Mouse (Mus musculus) forebrain, embryonic 10.5 days (tissue): ENCODE measurements around the gene Atf1. TPM values are rescaled to one million over a fixed set of nuclear protein-coding genes. Genes with fewer than 3 reads are reported as not detected.
"Not testable (repeated sequence)": the region's sequence is repeated elsewhere in the genome, so short reads cannot be mapped to it uniquely, and the experiment has no call there.

Source experiments
- DNase-seq: peaks from one replicate; pipeline ENCODE4 v3.0.0-alpha.2; 2017; ENCODE audit warnings: low spot score; ENCODE audit errors: extremely low spot score
- H3K27ac ChIP-seq: fragments of 300-500 bp; sonication (generic); 2 replicates; pipeline ENCODE4 v1.5.1; 2016; ENCODE audit warnings: mild to moderate bottlenecking
- H3K27me3 ChIP-seq: fragments of 300-500 bp; sonication (generic); 2 replicates; pipeline ENCODE4 v1.6.1; 2016; ENCODE audit warnings: mild to moderate bottlenecking; ENCODE audit not compliant: poor library complexity, severe bottlenecking
- H3K36me3 ChIP-seq: fragments of 300-500 bp; sonication (generic); replicated peaks from 2 replicates; pipeline ENCODE4 v1.6.1; 2016; ENCODE audit warnings: mild to moderate bottlenecking, moderate library complexity
- H3K4me1 ChIP-seq: fragments of 300-500 bp; sonication (generic); 2 replicates; pipeline ENCODE4 v1.6.1; 2016
- H3K4me3 ChIP-seq: fragments of 300-500 bp; sonication (generic); 2 replicates; pipeline ENCODE4 v1.5.1; 2016; ENCODE audit warnings: mild to moderate bottlenecking, moderate library complexity
- H3K9me3 ChIP-seq: fragments of 300-500 bp; sonication (generic); 2 replicates; pipeline ENCODE4 v1.6.1; 2016; ENCODE audit warnings: mild to moderate bottlenecking, moderate library complexity
- WGBS: fragments of 180-500 bp; shearing (Covaris S2); methylation state at CpG from one replicate; pipeline ENCODE4 v1.1.7; 2016; 5-methylcytosine and 5-hydroxymethylcytosine counted together
- polyA plus RNA-seq: library from polyadenylated mRNA; unstranded; fragments of >200 nt; fragmentation: Nextera tagmentation; extraction: Ambion mirVana; gene quantifications from 2 replicates; pipeline ENCODE4 v1.2.1, GENCODE M21; 2016

The Atf1 gene
- polyA plus RNA-seq, 1 experiment from 2014 or later, result 41.4 TPM

GRCm38 (mm10) chr15:100248665-100249433, 21.2 kb downstream of the Atf1 start:
- H3K4me1 ChIP-seq, result no peaks in the 10 kb centered on the region
- peaks cover 100% of the 10 kb centered on the region for H3K36me3 ChIP-seq
- H3K4me3 ChIP-seq, result no peak overlapping the region
- no peak for DNase-seq
- no peaks in the 10 kb centered on the region for H3K9me3 ChIP-seq
- WGBS, result 95% methylated on average over 6 of the region's 6 CpGs
- H3K27ac ChIP-seq, result no peak overlapping the region
- no peaks in the 10 kb centered on the region for H3K27me3 ChIP-seq

DNA sequence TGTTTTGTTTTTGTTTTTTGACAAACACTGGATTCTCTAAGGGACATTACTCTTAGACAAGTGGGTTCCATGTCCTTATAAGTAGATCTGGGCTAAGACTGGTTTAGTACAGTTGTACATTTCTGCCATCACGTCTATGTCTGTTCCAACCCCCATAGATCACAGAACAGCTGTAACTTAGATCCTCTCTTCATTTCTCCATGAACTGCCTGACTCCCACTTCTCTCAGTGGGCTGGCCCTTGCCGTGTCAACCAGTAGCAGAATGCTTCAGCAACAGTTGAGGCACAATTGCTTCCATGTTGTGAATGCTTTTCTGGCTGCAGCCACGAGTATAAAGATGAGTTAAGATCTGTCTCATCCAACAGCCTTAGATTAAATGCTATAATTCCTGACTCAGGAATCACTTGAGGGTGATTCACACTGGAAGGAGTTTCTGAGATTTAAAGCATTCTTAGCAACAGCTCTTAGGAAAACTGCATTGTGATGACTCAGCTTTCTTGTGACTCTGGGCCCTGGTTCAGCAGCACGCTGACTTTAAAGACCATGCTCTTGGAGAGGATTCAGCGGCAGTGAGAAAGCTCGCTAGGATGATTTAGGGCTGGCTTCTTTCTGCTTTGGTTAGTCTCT, 23.6 kb downstream of the Atf1 start:
- H3K27me3 ChIP-seq, result no peaks in the 10 kb centered on the region
- no peaks in the 10 kb centered on the region for H3K9me3 ChIP-seq
- no peak for DNase-seq
- H3K36me3 ChIP-seq, result peaks cover 100% of the 10 kb centered on the region
- H3K4me1 ChIP-seq, result no peaks in the 10 kb centered on the region
- no peak overlapping the region for H3K4me3 ChIP-seq
- H3K27ac ChIP-seq, result no peak overlapping the region
- WGBS, result 93% methylated on average over 6 of the region's 6 CpGs

DNA sequence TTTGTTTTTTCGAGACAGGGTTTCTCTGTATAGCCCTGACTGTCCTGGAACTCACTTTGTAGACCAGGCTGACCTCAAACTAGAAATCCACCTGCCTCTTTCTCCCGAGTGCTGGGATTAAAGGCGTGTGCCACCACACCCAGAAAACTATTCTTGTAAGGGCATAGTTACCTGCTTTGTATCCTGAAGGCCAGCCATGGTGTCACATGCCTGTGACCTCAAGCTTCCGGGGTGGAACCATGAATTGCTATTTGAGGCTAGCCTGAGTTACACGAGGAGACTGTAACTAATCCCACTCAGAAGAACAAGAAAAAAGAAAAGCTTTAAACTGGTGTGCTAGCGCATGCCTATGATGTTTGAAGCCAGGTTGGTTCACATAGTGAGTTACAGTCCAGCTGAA, 28.8 kb downstream of the Atf1 start:
- Histone ChIP-seq H3K4me1 (no peaks in the 10 kb centered on the region), H3K9me3 (no peaks in the 10 kb centered on the region), H3K36me3 (peaks cover 91% of the 10 kb centered on the region), H3K4me3 (no peak overlapping the region), H3K27me3 (no peaks in the 10 kb centered on the region), H3K27ac (no peak overlapping the region)
- no peak for DNase-seq
- WGBS, result 93% methylated on average over 6 of the region's 6 CpGs

- no peak overlapping the region for H3K4me3 ChIP-seq
- peaks cover 90% of the 10 kb centered on the region for H3K36me3 ChIP-seq
- no peaks in the 10 kb centered on the region for H3K4me1 ChIP-seq
- H3K27ac ChIP-seq, result no peak overlapping the region
- 95% methylated on average over 5 of the region's 5 CpGs for WGBS
- H3K27me3 ChIP-seq, result no peaks in the 10 kb centered on the region
- no peaks in the 10 kb centered on the region for H3K9me3 ChIP-seq
- no peak for DNase-seq
These were observed 29.7 kb downstream of the Atf1 start for GRCm38 (mm10) chr15:100257305-100257704.

DNA sequence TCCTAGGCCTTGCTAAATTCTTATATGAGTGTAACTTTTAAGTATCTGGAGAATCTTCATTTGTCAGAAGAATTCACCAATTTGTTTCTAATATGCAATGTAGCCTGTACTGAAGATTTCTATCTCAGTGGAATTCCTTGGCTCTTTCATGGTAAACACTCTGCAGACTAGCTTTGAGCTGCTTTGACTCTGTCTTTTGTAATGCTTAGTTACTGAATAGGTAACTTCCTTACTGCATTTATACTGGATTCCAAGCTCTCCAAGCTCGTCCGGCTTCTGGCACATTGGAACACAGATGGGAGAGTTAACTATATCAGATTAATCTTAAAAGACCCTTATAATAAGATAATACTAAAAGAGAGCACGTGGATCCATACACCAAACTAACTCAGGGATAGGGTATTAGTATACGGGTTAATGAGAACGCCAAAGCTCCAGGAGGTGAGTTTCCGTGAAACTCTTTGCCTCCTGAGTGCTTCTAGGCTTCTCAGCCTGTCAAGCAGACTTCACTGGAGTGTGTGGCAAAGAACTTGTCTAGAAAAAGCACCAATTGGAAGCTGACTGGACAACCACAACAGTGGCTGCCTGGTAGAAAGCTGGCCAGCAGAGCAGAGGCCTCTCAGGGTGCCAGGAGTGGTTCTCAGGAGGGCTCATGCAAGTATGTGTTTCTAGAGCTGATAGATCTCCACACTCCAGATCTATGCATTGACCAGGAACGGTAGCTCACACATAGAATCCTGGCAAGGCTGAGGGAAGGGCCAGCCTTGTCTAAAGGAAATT, 31.2 kb downstream of the Atf1 start:
- no peaks in the 10 kb centered on the region for H3K9me3 ChIP-seq
- H3K27me3 ChIP-seq, result no peaks in the 10 kb centered on the region
- H3K27ac ChIP-seq, result no peak overlapping the region
- H3K36me3 ChIP-seq, result peaks cover 75% of the 10 kb centered on the region
- H3K4me1 ChIP-seq, result no peaks in the 10 kb centered on the region
- no peak for DNase-seq
- H3K4me3 ChIP-seq, result no peak overlapping the region
- WGBS, result 95% methylated on average over 7 of the region's 7 CpGs

GRCm38 (mm10) chr15:100260351-100260750, 32.7 kb downstream of the Atf1 start:
- not testable (repeated sequence) for H3K4me1 ChIP-seq, H3K4me3 ChIP-seq, H3K27ac ChIP-seq, H3K9me3 ChIP-seq, DNase-seq, H3K27me3 ChIP-seq
- peaks cover 60% of the 10 kb centered on the region for H3K36me3 ChIP-seq
- WGBS, result 89% methylated on average over 7 of the region's 7 CpGs

GRCm38 (mm10) chr15:100263246-100263905, 35.8 kb downstream of the Atf1 start:
- Histone ChIP-seq H3K9me3 (no peaks in the 10 kb centered on the region), H3K27ac (no peak overlapping the region), H3K4me1 (no peaks in the 10 kb centered on the region), H3K4me3 (no peak overlapping the region), H3K27me3 (no peaks in the 10 kb centered on the region), H3K36me3 (peaks cover 30% of the 10 kb centered on the region)
- 24% methylated on average over 4 of the region's 4 CpGs for WGBS
- DNase-seq, result no peak

GRCm38 (mm10) chr15:100265586-100266325, 38.1 kb downstream of the Atf1 start:
- Histone ChIP-seq H3K27me3 (peaks cover 15% of the 10 kb centered on the region), H3K36me3 (peaks cover 13% of the 10 kb centered on the region), H3K4me3 (no peak overlapping the region), H3K9me3 (no peaks in the 10 kb centered on the region), H3K4me1 (peaks cover 11% of the 10 kb centered on the region), H3K27ac (no peak overlapping the region)
- 85% methylated on average over 4 of the region's 5 CpGs for WGBS
- no peak for DNase-seq

DNA sequence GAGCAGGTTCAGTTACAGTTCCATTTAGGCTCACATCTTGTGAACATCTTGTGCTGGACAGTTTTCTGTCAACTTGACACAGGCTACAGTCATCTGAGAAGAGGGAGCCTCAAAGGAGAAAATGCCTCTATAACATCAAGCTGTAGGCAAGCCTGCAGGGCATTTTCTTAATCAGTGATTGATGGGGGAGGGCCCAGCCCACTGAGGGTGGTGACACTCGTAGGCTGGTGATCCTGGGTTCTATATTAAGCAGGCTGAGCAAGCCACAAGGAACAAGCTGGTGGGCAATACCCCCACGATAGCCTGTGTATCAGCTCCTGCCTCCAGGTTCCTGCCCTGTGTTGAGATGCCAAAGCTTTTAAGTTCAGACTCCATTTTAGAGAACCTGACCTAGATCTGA, 41.3 kb downstream of the Atf1 start:
- 80% methylated on average over 2 of the region's 2 CpGs for WGBS
- Histone ChIP-seq H3K9me3 (peaks cover 14% of the 10 kb centered on the region; the same call in 1 of the 2 replicates), H3K4me1 (peaks cover 11% of the 10 kb centered on the region), H3K27ac (no peak overlapping the region), H3K36me3 (no peaks in the 10 kb centered on the region), H3K4me3 (no peak overlapping the region), H3K27me3 (peaks cover 23% of the 10 kb centered on the region)
- no peak for DNase-seq

- H3K36me3 ChIP-seq, result no peaks in the 10 kb centered on the region
- H3K4me1 ChIP-seq, result peaks cover 11% of the 10 kb centered on the region
- peaks cover 14% of the 10 kb centered on the region; the same call in 1 of the 2 replicates for H3K9me3 ChIP-seq
- H3K27ac ChIP-seq, result no peak overlapping the region
- H3K27me3 ChIP-seq, result peaks cover 23% of the 10 kb centered on the region
- H3K4me3 ChIP-seq, result no peak overlapping the region; the same call in 1 of the 2 replicates
- WGBS, result 13% methylated on average over 9 of the region's 9 CpGs
- DNase-seq, result no peak
These were observed 42.2 kb downstream of the Atf1 start for GRCm38 (mm10) chr15:100269776-100270175.

DNA sequence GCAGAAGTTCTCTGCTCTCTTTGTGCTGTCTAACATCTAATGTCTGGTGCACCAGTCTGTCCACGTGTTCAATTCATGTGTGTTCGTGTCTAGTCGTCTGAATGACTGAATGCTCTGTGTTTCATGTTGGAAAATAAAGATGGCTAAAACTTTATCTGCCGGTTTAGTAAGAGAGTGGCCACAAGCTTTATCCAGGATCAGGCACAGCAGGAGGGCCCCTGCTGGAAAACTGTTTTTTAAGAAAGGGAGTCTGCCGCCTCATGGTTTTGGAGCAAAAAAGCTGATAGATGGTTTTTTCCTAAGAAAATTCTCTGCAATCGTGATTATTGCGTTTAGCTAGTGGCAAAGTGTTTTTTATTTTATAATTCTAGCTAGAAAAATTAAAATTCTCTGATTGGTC, 43.0 kb downstream of the Atf1 start:
- H3K27me3 ChIP-seq, result peaks cover 23% of the 10 kb centered on the region
- peaks cover 11% of the 10 kb centered on the region for H3K4me1 ChIP-seq
- peaks cover 14% of the 10 kb centered on the region; the same call in 1 of the 2 replicates for H3K9me3 ChIP-seq
- not testable (repeated sequence) for DNase-seq, H3K36me3 ChIP-seq, H3K4me3 ChIP-seq, H3K27ac ChIP-seq
- 14% methylated on average over 7 of the region's 7 CpGs for WGBS

DNA sequence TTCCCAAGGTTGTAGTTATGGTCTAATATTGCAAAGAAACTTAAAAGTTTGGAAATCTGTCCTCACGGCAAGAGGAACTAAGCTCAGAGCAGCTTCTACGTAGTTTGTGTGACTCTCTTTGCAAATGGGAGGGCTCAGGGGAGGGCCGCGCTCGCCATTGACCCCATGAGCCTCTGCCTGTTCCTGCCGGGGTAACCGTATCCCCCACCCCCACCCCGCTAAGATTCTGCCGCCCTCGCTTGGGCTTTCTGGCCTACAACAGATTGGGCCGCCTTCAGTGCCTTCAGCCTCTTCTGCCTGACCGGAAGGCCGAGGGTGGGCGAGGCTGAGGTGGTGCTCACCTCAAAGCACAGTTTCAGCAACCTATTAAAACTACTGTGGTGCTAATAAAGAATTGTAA, 43.8 kb downstream of the Atf1 start:
- Histone ChIP-seq H3K4me3 (no peak overlapping the region), H3K36me3 (no peaks in the 10 kb centered on the region), H3K27me3 (peaks cover 23% of the 10 kb centered on the region), H3K9me3 (peaks cover 14% of the 10 kb centered on the region; the same call in 1 of the 2 replicates), H3K27ac (no peak overlapping the region), H3K4me1 (peaks cover 11% of the 10 kb centered on the region)
- 62% methylated on average over 14 of the region's 14 CpGs for WGBS
- no peak for DNase-seq
